Mouse (Mus musculus) cortical plate, adult 2 months (tissue): ENCODE results near the gene Tmem220.

ENCODE experiments used
- CTCF ChIP-seq: fragments of 200-500 bp; IDR thresholded peaks from 2 replicates; pipeline ENCODE4 v1.5.1; 2011; ENCODE audit warnings: mild to moderate bottlenecking, control low read depth, low read length; ENCODE audit not compliant: insufficient read depth; ENCODE audit errors: extremely low read depth
- POLR2A ChIP-seq: fragments of 200-500 bp; IDR thresholded peaks from 2 replicates; pipeline ENCODE4 v1.6.1; 2011; ENCODE audit warnings: mild to moderate bottlenecking, low read length, control low read depth; ENCODE audit not compliant: insufficient read depth; ENCODE audit errors: extremely low read depth

- no peak for TF ChIP-seq CTCF
- no peak for TF ChIP-seq POLR2A
Observed at GRCm38 (mm10) chr11:67054754-67055365, 29.9 kb downstream of the Tmem220 start.
